Mouse (Mus musculus) cerebellum, postnatal 10 days (tissue): ENCODE measurements at regions not wholly inside any gene's neighbourhood (a gene's known extent, or its start where the extent isn't known, plus 50 kb on each side); places are given as distances from the start of the nearest gene placed in this dataset.

Experiments used
- DNase-seq, 2 experiments: peaks; one replicate each; pipeline ENCODE4 v3.0.0; 2021; ENCODE audit warnings: mixed read lengths in 2 of 2

DNA sequence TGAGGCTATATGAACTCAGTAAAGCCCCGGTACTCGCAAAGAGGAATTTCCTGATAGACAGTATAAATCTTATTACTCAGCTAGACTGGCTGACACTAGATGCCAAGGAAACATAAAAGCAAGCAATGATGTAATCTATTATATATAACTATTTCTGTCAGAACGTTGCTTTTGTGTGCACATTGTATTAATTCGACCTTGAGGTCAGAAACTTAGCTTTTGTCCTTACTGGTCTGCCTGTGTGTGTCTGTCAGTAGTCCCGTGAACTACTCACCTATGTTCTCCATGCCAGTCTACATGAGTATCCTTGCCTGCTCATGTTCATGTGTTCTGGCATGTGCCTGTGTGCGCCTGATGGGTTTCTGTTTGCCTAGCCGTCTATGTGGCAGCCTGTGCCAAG is 70.5 kb downstream of the Tmx1 start:
- no peak for DNase-seq

DNA sequence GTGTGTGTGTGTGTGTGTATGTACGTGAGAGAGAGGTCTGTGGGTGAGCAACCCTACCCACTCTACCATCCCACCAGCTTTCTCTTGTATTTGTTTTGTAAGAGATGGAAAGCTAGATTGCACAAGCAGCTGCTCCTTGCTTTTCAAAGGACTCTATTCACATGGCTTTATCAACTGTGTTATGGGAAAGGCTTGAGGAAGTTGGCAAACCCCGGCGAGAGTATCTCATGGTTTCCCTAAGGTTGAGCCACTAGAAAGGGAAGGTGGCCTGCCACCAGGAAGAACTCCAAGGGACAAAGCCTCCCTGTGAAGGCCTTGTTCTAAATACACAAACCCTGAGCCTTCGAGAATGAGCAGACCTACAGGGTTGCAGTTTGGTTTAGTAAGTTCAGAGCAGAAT is 71.8 kb downstream of the Tmx1 start:
- DNase-seq = no peak

- DNase-seq = no peak
Measured at GRCm38 (mm10) chr12:70531661-70532060, 78.8 kb downstream of the Tmx1 start.

DNA sequence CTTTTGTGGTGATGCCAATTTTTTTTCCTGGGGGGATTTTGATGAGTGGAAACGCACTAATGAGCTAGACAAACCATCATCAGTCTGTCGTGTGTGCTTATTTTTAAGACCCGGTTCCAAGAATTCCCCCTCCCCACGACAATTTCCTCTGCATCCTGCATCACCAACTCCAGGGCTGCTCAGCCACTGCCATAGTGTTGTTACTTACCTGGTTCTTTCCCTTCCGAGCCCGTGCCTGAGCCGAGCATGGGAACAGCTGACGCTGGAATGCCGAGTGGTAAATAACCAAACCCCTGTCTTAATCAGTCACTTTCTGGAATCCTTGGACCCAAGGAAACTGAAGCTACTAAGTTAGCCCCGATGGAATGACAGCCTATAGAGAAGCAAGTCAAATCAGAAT is 79.3 kb downstream of the Tmx1 start:
- DNase-seq = no peak

DNA sequence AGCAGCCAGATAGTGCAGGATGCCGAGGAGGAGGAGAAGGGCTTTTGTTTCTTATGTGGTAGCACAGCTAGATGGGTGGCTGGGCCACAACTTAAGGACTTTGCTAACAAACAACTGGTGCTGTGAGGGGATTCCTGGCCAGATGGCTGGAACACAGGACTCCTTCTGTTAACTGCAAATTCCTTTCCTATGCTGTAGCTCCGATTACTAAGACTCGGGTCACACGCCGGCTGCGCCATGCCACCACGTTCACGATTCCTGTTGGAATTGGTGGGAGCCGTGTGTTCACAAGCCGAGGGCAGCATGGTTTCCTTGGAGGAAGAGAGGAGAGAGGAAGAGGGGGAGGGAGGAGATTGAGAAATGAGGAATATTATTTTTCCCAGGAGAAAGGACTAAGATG is 79.9 kb downstream of the Tmx1 start:
- no peak for DNase-seq

DNA sequence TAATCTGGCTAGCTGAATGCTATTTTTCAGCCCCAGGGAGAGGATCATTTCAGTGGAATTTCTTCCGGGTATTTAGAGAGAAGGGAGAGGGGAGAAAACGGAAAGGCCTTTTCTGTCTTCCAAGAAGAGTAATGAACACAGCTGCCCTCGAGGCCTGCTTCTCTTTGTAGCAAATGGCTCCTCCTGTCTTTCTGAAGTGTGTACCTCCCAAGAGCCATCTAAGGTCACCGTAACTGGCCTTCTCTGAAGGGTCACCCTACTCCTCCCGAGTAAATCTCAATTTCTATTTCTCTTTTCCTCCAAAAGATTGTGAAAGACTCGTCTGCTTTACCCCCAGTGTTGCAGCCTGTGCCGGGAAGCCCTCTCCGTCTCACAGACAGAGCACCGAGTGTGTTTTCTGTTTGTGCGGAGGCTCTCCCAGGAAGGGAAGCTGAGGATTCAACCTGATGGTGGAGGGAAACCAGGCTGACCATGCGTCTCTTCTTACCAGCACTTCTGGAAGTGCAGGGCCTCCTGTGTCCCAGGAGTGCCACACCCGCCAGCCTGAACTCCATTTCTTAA is 80.6 kb downstream of the Tmx1 start:
- DNase-seq = no peak

GRCm38 (mm10) chr12:70539124-70539523 is 86.2 kb downstream of the Tmx1 start:
- no peak for DNase-seq

- peak; percentile 55 to 61 for DNase-seq
Measured at GRCm38 (mm10) chr12:70539856-70540255, 87.0 kb downstream of the Tmx1 start.

DNA sequence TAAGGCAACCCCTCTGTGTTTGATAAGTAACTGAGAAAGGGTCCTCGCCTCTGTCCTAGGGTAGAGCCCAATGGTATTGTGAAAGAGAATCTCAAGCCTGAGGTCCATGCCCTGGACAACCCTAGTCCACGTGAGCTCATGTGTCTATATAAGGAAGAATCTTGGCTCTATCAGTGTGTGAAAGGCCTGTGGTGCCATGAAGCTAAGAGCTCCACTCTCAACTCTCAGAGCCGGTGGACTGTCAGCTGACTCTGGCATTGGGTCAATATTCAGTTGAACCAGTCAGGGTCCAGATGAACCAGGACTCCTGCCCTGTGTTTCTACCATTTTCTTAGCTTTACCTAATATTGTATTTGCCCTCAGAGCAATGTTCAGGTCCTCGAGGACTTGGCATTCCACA is 88.5 kb downstream of the Tmx1 start:
- no peak for DNase-seq

GRCm38 (mm10) chr12:70543299-70543698 is 90.4 kb downstream of the Tmx1 start:
- DNase-seq = no peak

- DNase-seq = no peak
Measured at GRCm38 (mm10) chr12:70544326-70544725, 91.4 kb downstream of the Tmx1 start.

DNA sequence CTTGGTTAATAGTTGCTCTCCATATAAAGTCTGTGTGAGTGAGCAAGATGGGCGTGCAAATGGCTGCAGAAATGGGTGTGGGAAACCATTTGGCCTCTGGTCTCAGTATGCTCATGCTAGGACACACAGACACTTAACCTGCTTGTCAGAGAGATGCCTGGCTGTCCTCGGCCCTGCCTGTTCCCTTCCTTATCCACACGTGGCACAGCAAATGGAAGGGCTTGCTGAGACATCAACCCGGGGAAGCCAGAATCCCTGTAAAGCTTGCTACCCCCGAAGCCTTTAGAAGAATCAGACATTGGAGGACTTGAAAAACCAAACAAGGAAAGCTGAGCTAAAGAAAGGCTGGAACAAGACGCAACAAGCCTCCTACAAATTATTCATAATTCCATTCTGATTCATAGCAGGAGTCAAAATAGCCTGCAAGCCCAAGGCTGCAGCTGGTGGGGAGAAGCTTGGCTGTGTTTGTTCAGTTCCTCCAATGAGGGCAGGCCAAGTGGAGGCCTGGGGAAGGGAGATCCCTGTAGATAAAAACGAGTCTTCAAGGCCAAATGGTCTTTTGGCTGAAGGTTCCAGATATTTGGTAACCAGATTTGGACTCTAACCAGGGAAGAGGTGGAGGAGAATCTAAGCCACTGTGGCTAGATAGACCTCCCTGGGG is 92.1 kb downstream of the Tmx1 start:
- peak; percentile 52 to 57 for DNase-seq

GRCm38 (mm10) chr12:70547199-70547598 is 94.3 kb downstream of the Tmx1 start:
- no peak for DNase-seq

DNA sequence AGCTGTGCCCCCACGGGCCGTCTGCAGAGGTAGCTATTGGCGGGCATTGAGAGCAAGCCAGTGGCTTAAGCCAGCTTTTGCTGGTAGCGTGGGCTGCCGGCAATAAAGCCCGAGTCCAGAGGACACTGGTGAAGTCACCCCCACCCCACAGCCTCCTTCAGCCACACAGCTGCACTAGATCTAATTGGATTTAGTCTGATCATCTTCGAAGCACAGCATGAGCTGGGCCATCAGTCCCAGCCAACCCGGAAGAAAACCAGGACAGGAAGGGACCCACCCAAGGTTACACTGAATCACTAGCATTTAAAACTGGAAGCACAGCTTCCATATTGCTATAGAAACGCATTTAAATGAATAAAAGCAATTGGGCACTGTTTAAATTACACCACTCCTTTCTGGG is 96.4 kb downstream of the Tmx1 start:
- peak in 1 of 2 experiments; percentile 18 for DNase-seq

DNA sequence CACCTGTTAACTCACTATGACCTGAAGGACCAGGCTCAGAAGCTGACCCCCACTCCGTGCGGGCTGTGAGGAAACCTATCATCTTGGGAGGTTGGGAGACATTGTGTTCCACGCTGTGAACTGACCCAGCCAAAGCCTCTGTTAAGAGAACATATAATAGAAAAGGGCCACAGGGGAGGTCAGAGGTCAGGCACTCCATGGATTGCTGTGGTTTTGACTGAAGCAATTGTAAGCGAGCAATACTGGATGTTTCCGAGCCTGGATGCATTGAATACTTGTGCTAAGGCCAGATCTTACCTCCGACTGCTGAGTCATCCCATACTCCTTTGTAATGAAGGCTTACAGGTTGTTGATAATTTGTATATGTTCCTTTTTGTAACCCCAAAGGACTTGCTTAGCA is 101.0 kb downstream of the Tmx1 start:
- no peak for DNase-seq

DNA sequence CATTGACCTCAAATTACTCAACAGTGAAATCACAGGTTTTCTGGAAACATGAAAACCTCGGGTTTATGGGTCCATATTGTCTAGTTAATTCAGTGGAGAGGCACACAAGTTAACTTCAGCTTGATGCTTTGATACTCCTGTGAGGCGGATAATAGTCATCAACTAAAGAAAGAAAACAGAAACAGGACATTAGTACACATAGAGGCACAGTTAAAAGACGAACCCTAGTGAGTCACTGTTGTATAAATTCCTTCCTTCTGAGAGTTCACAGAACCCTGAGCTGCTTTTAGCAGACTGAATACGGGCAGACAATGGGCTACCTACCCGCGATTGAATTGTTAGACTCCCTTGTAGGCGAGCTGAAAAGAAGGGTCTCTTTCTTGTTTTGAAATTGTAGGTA is 101.7 kb downstream of the Tmx1 start:
- no peak for DNase-seq

DNA sequence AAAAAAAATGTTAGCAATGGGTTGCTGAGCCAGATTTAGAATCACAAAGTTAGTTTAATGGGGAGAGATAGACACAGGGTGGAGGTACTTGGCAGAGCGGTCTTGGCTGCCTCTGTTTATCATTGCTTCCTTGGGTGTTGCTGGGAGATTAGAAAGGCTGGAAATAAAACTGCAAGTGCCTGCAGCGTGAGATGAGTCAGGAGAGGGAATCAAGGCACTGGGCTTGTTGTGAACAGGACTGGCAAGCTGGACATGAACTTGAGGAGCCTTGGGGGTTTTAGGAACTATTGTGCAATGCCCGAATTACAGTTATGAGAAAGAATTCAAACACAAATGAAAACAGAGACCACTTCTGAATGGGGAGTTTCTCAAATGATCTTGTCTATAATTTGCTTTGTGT is 102.8 kb downstream of the Tmx1 start:
- DNase-seq = peak in 1 of 2 experiments; percentile 19

GRCm38 (mm10) chr12:70556820-70557219 is 103.9 kb downstream of the Tmx1 start:
- peak; percentile 76 to 82 for DNase-seq

DNA sequence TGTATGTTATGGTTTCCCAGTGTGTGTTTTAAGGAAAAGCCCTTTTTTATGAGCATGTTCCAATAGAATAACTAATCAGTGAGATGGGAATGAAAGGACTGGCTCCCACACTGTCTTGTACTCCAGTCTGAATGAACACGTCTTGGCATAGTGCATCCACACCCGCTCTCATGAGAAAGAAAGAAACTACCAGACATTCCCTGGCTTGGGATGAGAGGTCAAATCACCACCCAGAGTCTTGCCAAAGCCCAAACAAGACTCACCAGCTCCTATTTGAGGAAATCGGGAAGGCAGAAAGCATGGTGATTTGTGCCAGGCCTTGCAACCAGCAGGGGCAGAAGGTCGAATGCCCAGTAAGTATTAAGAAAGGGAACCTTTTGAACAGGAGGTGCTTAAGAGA is 110.6 kb downstream of the Tmx1 start:
- DNase-seq = peak; percentile 33 to 34

- no peak for DNase-seq
Measured at GRCm38 (mm10) chr12:70575665-70576064, 122.8 kb downstream of the Tmx1 start.

DNA sequence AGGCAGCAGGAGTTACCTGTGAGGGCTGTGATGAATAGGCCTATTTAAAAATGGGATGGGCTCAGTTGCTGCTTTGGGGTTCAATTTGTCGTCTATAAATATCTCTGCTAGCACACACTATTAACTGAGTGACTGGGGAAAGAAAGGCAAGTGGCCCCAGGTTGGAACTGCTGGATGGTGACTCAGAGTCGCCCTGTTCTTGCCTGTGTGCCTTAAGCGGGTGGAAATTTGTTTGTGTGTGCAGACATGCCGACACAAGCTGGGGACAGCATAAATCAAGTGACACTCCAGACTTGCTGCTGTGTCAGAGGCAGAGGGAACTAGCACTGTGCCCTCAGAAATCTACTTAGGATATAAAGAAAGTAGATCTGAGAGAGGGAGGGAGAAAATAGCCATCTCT is 124.9 kb downstream of the Tmx1 start:
- DNase-seq = no peak

- peak; percentile 88 to 93 for DNase-seq
Measured at GRCm38 (mm10) chr12:70579328-70579905, 126.5 kb downstream of the Tmx1 start.

DNA sequence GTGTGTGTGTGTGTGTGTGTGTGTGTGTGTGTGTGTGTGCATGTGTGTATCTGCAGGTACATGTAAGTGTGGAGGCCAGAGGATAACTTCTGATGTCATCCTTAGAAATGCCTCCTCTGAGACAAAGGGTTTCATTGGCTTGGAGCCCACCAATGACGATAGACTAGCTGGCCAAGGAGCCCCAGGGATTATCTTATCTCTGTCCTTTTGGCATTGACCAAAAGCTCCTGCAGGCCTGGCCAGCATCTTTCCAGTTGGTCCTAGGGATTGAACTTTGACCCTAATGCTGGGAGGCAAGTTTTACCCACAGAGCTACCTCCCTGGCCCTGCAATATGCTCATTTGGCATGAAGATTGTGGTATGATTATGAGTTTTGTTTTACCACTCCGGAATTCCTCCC is 133.3 kb downstream of the Tmx1 start:
- peak; percentile 44 to 58 for DNase-seq

DNA sequence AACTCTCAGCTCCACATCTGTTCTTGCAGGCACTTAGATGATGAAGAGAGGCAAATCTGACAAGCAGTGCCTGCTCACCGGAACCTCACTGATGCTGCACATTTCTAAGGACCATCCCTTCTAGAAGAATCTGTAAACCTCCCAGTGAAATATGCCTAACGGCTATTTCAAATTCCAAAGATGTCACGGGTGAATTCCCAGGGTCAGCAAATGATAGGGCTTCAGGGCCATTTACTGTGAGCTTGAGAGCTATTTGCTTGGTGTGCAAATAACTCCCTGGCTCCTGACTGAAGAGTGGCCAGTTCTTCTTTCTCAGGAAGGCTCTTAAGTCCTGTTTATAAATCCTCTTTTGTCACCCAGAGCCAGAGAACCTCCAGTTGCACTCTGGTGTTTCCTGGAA is 135.3 kb downstream of the Tmx1 start:
- no peak for DNase-seq

DNA sequence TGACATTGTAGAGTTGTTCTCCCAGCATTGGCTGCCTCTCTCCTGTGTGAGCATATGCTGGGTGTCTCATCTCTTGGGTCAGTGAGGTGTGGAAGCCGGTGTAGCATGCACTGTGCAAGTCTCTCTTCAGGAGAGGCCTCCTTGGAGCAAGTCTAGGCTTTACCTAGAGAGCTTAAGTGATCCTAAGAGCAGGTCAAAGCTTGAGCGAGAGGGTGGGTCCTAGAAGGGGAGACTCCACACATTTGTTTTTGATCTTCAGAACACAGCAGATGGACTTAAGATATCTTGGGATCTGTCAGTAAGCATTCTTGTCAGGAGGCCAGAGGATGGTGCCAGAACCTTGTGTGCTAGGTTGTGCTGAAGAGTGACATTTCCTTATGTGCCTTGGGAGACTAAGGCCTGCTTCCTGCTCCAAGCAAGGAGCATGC is 136.4 kb downstream of the Tmx1 start:
- peak; percentile 85 to 86 for DNase-seq
